Mouse (Mus musculus) cerebellum, adult 18-20 months (tissue): ENCODE results near the gene Mcts1.
A peak's percentile ranks its signal among the peaks of the same experiment; 100 is the strongest.

ENCODE experiments used
- DNase-seq, 2 experiments: peaks; one replicate each; pipeline ENCODE4 v3.0.0; 2021

The Mcts1 gene

GRCm38 (mm10) chrX:38600177-38600994 is at the start of gene Mcts1:
Mcts1 (plus strand) TSS chrX:38600578.
- peak; percentile 69 to 74 for DNase-seq

- DNase-seq, result no peak
Measured at GRCm38 (mm10) chrX:38553255-38553654, 47.1 kb upstream of the Mcts1 start.

- DNase-seq, result peak in 1 of 2 experiments; percentile 42
Measured at GRCm38 (mm10) chrX:38563941-38564541, 36.3 kb upstream of the Mcts1 start.

DNA sequence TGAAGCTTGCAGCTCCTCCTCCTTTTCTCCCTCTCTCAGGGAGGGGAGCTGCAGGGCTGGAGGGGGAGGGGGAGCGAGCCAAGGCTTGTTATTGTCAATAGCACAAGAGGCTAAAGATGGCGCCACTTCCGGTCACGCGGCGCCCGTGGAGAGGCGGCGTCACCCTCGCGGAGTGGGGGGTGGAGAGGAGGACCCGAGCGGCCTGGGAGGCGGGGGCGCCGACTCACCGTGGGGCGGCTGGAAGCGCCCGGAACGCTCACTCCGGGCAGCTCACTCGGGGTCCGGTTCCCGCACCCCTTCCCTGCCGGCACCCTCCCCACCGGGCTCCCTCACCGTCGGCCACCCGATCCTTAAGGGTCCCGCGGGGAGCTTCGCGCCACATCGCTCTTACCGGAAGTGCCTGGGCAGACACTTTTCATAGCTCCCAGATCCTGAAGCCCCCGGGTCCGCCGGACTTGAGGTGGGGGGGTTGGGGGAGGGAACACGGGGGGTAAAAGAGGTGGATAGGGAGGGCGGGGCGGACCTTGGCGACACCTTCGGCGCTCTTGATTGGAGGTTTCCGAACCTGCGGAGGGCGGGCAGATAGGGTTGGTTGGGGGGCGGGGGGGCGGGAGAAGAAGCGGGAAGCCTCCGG is 35.7 kb upstream of the Mcts1 start:
- peak; percentile 87 to 89 for DNase-seq

DNA sequence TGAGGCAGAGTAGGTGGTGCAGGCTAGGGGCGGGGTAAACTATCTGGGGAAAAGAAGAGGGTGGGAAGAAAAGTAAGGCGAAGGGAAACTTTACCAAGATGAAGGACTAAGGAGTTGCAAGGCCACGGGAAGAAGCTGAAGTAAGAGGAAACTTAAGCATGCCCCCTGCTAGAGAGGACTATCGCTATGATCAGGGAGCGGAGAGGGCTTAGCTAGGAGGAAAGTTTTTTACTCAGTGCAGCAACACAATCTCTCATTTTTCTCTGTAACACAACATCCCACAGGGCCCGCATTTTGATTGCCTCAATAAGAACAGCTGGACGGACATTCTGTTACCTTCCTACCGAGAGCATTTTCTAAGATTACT is 35.2 kb upstream of the Mcts1 start:
- no peak for DNase-seq

DNA sequence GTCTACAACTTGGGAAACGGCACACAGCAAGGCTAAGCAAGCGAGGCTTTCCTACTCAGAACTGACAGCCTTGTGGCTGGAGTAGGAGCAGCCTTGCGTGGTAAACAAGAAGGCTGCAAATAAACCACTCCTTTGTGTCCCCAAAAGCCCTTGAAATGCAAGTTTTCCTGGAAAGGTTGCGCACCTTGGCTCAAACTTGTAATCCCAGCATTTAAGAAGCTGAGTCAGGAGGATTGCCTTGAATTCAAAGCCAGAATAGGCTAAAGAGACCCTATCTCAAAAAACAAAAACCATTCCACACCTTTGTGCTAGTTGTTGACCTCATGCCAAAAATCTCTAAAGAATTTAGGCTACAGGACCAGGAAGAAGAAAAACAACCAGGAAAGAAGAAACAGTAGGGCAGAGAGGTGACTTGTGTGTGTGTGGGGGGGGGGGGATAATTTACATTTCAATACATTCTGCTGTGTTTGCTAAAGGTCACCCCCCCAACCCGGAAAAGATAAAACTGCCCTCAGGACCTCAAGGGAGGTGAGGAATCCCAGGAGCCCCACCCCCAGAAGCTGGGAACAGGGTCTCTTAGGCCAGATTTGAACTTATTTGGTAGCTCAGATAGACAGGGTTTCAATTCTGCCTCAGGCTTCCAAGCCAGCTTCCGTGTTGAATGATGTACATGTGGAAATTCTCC is 33.7 kb upstream of the Mcts1 start:
- no peak for DNase-seq

GRCm38 (mm10) chrX:38576078-38576477 is 24.3 kb upstream of the Mcts1 start, which contains the start of gene Cul4b:
Cul4b (minus strand) TSS chrX:38576196.
- DNase-seq, result no peak

DNA sequence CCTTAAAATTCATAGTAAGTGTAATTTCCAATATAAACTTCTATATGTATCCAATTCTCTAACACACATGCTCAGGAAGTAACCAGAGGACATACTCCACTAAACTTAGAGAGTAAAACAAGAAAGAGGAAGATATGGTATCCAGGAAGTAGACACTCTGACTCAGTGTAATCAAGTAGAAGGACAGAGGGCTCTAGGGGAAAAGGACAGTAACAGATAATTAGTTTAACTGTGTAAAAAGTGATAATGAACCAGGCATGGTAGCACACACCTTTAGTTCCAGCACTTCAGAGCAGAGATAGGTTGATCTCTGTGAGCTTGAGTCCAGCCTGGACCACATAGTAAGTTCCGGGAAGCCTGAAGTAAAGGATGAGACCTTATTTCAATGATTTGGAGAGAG is 19.2 kb upstream of the Mcts1 start:
- DNase-seq, result no peak

- DNase-seq, result no peak
Measured at GRCm38 (mm10) chrX:38583261-38583660, 17.1 kb upstream of the Mcts1 start.

GRCm38 (mm10) chrX:38589827-38590226 is 10.6 kb upstream of the Mcts1 start:
- no peak for DNase-seq

DNA sequence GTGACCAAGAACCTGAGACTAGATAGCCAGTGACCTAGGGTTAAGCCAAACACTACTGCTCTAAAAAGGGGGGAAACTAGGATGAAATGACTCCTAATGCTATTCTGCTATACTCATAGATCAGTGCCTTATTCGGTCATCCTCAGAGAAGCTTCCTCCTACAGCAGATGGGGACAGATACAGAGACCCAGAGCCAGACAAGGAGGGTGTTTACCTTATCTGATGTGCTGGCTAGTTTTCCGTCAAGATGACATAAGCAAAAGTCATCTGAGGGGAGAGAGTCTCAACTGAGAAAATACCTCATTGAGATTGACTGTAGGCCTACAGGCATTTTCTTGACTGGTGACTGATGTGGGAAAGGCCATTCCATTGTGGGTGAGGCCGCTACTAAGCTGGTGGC is 8.6 kb upstream of the Mcts1 start:
- no peak for DNase-seq

DNA sequence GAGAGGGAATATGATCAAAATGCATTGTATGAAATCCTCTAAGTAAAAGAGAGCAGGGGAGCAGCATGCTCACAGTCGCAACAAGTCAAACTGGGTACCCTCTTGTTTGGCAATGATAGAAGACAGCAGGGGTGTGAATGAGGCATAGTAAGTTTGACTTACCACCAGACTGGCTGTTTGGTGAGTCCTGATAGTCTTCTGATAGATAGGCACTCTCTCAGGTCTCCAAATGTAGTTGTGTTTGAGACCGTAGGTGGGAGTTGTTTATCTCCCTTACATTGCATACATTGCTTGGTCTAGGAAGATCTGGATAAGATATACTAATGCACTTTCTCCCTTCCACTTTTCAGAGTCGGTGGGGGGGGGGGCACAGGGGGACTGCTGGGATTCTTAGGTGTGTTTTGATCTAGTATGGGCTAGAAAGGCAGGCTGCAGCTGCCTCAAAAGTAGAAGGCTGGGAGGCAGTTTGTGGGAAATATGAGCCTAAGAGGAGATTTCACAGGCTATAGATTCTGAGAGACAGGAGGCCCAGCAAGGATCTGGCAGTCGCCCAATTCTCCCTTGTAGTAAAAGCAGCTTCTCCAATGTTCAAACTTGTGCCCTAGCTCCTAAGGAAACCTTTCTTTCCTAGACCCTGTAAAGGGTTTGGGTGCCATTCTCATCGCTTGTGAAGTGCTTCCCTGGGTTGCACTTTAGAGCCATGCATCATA is 7.0 kb upstream of the Mcts1 start:
- no peak for DNase-seq

GRCm38 (mm10) chrX:38600995-38601369 is 604 bp downstream of the Mcts1 start:
- peak; percentile 22 to 32 for DNase-seq

- DNase-seq, result peak; percentile 89 to 93
Measured at GRCm38 (mm10) chrX:38634801-38635637, 34.6 kb downstream of the Mcts1 start, which contains the start of gene C1galt1c1. C1galt1c1 (minus strand) TSS chrX:38635087.

GRCm38 (mm10) chrX:38635638-38635931 is 35.2 kb downstream of the Mcts1 start:
- no peak for DNase-seq

GRCm38 (mm10) chrX:38641435-38641834 is 41.1 kb downstream of the Mcts1 start:
- no peak for DNase-seq

DNA sequence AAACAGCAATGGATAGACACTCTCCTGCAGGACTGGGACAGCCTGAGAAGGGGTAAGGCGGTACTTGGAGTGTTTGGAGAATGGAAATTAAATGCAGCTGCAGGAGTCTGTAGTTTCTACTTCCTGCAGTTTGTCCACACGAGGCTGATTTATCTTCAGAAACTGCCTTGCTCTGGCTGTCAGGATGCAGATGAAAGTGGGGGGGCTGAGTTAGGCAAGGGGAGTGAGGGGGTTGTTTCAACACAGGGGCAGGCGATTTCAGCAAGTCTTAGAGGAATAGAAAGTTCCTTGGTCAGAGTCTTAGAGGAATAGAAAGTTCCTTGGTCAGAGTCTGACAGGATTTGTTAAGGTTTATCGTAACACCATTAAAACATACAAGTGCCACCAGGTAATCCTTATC is 41.8 kb downstream of the Mcts1 start:
- no peak for DNase-seq

DNA sequence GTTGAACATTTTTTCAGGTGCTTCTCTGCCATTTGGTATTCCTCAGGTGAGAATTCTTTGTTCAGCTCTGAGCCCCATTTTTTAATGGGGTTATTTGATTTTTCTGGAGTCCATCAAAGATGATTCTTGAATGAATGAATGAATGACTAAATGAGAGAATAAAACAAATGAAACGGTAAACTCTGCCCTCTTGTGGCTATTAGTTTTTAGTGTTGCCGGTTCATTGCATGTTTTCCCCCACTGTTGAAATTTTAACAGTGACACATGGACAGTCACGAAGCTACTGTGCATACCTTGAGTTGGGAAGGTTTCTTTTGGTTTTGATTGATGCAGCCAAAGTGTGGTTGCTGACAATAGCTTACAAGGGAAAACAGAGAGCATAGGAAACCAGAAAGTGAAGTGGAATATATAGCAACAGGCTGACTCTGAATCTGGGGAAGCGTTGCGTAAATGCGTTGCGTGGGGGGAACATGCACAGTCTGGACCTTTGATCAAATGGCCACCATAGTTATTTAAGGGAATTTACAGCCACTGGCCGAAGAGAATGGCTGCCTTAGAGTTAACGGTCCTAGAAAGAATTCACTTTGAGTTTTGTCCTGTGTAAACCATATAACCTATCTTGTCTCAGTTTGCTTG is 50.1 kb downstream of the Mcts1 start:
- DNase-seq, result no peak

DNA sequence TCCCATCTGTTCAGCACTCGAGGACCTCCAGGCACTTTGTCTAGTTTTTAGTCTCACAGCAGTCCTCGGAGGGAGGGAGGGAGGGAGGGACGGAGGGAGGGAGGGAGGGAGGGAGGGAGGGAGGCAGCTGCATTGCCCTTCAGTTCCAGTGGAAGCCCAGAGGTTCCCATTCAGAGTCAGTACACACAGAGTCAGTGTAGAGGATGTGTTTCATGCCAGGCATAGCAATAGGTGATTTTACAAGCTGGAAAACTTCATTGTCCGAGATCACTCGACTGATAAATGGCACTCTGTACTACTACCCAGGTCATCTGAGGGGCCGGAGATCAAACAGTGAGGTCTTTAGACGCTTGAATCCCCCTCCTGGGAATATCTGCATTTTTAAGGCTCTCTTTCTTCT is 50.8 kb downstream of the Mcts1 start:
- DNase-seq, result no peak

- DNase-seq, result no peak
Measured at GRCm38 (mm10) chrX:38653181-38653580, 52.8 kb downstream of the Mcts1 start.

GRCm38 (mm10) chrX:38654681-38655080 is 54.3 kb downstream of the Mcts1 start:
- DNase-seq, result no peak
